17 mouse cellular contexts compared by ENCODE assay signal in genomic region chr1:37846878-37847277, GRCm38 (mm10).
"Had no signal": no experiment of that assay in that cellular context is flagged by ENCODE, and none has a peak within 500 bp of the region (broad histone marks: within the 10 kb centered on the region; RNA-seq: fewer than 3 reads in every experiment).

No protein-coding gene starts in this region.

- H3K9ac ChIP-seq: liver, postnatal 0 days; lung, embryonic 15.5 days; midbrain, embryonic 13.5 days; midbrain, embryonic 15.5 days; neural tube, embryonic 12.5 days had no signal

- H3K9me3 ChIP-seq: lung, embryonic 15.5 days; megakaryocyte, embryonic 14.5 days; midbrain, embryonic 13.5 days; midbrain, embryonic 15.5 days; neural tube, embryonic 12.5 days had no signal

- H3K27ac ChIP-seq: lung, embryonic 15.5 days; macrophage; midbrain, embryonic 13.5 days; midbrain, embryonic 15.5 days; neural tube, embryonic 12.5 days had no signal

- H3K27me3 ChIP-seq: lung, embryonic 15.5 days; megakaryocyte, embryonic 14.5 days; midbrain, embryonic 13.5 days; midbrain, embryonic 15.5 days; neural tube, embryonic 12.5 days had no signal

- ATAC-seq: liver, postnatal 0 days; lung, postnatal 0 days; midbrain, embryonic 13.5 days; midbrain, embryonic 15.5 days had no signal

- H3K4me2 ChIP-seq: lung, embryonic 15.5 days; midbrain, embryonic 11.5 days; midbrain, embryonic 13.5 days; midbrain, embryonic 15.5 days; neural tube, embryonic 12.5 days had no signal

- DNase-seq: liver, postnatal 0 days; lung, adult 2 months; lung, postnatal 14 days; right cerebral cortex, postnatal 25 days; right cerebral cortex, postnatal 4 days; spleen, adult 18-20 months; thymus, adult 18-20 months; thymus, postnatal 14 days; thymus, postnatal 36 days had no signal

- H3K4me1 ChIP-seq: lung, embryonic 15.5 days; midbrain, embryonic 13.5 days; midbrain, embryonic 15.5 days; neural tube, embryonic 12.5 days had no signal

- H3K36me3 ChIP-seq: lung, embryonic 15.5 days; midbrain, embryonic 15.5 days; neural tube, embryonic 12.5 days had no signal

- H3K4me3 ChIP-seq: lung, embryonic 15.5 days; megakaryocyte, embryonic 14.5 days; midbrain, embryonic 13.5 days; midbrain, embryonic 15.5 days; neural tube, embryonic 12.5 days had no signal
